Mouse (Mus musculus) liver, adult 10 weeks (tissue): ENCODE results near the gene Gm9732. TPM values are rescaled to one million over a fixed set of nuclear protein-coding genes. Genes with fewer than 3 reads are reported as not detected.

Experiments used
- polyA plus RNA-seq: library from polyadenylated mRNA; stranded (reverse); fragments of 350-450 nt; fragmentation: Illumina TruSeq; extraction: RNeasy Lipid Tissue Mini Kit (QIAGEN cat#74804); gene quantifications from one replicate; pipeline ENCODE4 v1.2.3, GENCODE M21; 2014; ENCODE audit warnings: low read depth, low replicate concordance

The Gm9732 gene
- not detected for polyA plus RNA-seq

DNA sequence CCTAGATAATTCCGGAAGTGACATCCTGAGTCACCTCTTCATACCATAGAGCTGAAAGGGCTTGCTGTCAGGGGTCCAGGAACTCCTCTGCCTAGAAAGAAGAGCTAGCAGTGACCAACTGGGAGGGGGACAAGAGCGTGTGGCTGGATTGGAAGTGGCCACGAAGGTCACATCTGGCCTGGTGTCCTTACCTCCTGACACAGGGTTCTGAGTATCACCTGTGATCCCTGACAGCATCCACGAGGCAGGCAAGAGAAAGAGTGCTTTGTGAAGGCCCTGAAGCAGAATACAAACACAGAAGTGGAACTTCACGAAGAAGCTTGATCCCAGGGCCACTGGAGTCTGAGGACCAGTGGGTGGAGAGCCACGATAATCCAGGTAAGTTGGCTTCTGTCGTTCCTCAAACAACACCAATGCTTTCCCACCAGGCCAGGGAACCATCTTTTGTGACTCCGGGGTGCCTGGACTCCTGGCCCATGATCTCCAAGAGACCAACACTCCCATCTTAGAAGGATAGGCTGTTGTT is at the start of gene Gm9732:
TSS of gene Gm9732 (plus strand) at position 51 of the 526 bp plus-strand sequence.

DNA sequence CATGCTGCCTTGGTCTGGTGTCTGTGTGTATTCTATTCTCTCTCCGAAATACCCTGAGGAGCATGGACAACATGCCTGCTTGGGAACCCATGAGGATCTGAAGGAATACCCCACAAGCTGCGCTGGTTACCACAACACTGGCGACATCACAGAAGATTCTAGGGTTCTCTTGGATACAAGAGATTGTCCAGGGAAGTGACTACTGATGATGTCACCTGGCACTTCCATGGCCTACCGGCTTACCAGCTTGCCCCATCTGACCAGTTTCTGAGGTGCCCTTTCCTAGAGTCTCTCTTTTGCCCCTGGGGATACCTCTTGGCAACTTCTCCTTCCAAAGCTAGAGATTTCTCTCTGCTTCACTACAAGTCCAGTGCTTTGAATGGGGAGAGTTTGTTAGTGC is 39.6 kb upstream of the Gm9732 start, which contains the start of gene Gm8122:
TSS of gene Gm8122 (minus strand) at position 101 of the 400 bp plus-strand sequence.

DNA sequence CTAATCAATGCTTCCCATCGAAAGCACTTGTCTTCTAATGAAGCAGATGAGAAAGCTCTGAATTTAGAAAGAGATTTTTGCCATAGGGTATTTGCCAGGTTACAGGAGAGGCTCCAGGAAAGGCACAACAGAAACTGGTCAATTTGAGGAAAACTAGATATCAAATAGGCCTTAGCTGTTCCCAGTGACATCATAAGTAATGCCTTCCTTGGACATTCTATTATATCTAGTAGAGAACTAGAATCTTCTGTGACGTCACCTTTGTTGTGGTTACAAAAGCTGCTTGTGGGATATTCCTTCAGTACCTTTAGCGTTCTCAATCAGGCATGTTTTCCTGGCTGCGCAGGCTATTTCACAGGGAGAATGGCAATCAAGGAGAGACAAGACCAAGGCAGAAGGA is 16.5 kb upstream of the Gm9732 start, which contains the start of gene Gm8126:
TSS of gene Gm8126 (plus strand) at position 301 of the 400 bp plus-strand sequence.

DNA sequence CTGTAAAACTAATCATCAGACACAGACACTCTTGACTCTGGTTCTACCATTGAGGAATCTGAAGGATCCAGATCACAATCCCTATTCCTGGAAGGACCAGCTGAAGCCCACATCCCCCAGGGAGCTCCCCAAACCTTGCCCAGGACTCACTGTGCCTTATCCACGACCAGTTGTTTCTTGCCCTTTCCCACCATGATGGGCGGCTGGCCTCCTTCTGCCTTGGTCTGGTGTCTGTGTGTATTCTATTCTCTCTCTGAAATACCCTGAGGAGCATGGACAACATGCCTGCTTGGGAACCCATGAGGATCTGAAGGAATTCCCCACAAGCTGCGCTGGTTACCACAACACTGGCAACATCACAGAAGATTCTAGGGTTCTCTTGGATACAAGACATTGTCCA is 18.7 kb downstream of the Gm9732 start, which contains the start of gene Gm8127:
TSS of gene Gm8127 (minus strand) at position 330 of the 400 bp plus-strand sequence.

DNA sequence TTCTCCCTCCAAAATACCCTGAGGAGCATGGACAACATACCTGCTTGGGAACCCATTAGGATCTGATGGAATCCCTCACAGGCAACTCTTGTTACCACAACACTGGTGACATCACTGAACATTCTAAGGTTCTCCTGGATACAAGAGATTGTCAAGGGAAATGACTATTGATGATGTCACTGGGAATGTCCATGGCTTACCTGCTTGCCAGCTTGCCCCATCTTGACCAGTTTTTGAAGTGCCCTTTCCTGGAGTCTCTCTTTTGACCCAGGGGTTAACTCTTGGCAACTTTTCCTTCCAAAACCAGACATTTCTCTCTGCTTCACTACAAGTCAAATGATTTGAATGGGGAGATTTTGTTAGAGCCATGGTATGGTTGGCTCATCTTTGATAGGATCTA is 72.9 kb downstream of the Gm9732 start, which contains the start of gene 1700001F09Rik:
TSS of gene 1700001F09Rik (minus strand) at position 101 of the 400 bp plus-strand sequence.

Other genes starting within 250 kb of the Gm9732 start
- not detected for gene Gm8094, start 198.4 kb upstream of the Gm9732 start, polyA plus RNA-seq
- gene Gm8104, start 174.4 kb upstream of the Gm9732 start, polyA plus RNA-seq: not detected
- not detected for gene Gm7233, start 95.2 kb upstream of the Gm9732 start, polyA plus RNA-seq
- not detected for gene Gm8122, start 39.7 kb upstream of the Gm9732 start, polyA plus RNA-seq
- not detected for gene Gm8126, start 16.4 kb upstream of the Gm9732 start, polyA plus RNA-seq
- not detected for gene Gm8127, start 18.8 kb downstream of the Gm9732 start, polyA plus RNA-seq
- not detected for gene 1700001F09Rik, start 72.8 kb downstream of the Gm9732 start, polyA plus RNA-seq
- not detected for gene Gm8138, start 141.3 kb downstream of the Gm9732 start, polyA plus RNA-seq